Mouse (Mus musculus) intestine, embryonic 14.5 days (tissue): ENCODE data around the gene Nr2c2ap. TPM values are rescaled to one million over a fixed set of nuclear protein-coding genes. Genes with fewer than 3 reads are reported as not detected.

Source experiments
- ATAC-seq: fragments of 200-750 bp; cut with Nextera tagmentation; replicated peaks from 2 replicates; pipeline ENCODE4 v1.8.0; 2017; ENCODE audit warnings: low read depth, moderate number of reproducible peaks, moderate TSS enrichment, moderate library complexity; ENCODE audit not compliant: low FRiP score, low TSS enrichment
- DNase-seq: peaks from one replicate; pipeline ENCODE4 v3.0.0-alpha.2; 2018; ENCODE audit warnings: low spot score
- H3K27ac ChIP-seq: fragments of 300-500 bp; sonication (generic); 2 replicates; pipeline ENCODE4 v1.5.1; 2014; ENCODE audit warnings: low read depth, mild to moderate bottlenecking, control low read depth
- H3K27me3 ChIP-seq: fragments of 300-500 bp; sonication (generic); replicated peaks from 2 replicates; pipeline ENCODE4 v1.6.1; 2014; ENCODE audit warnings: low read length, control low read depth; ENCODE audit not compliant: control insufficient read depth, insufficient read depth
- H3K36me3 ChIP-seq: fragments of 300-500 bp; sonication (generic); 2 replicates; pipeline ENCODE4 v1.6.1; 2014; ENCODE audit warnings: low read length, control low read depth; ENCODE audit not compliant: control insufficient read depth, insufficient read depth
- H3K4me1 ChIP-seq: fragments of 300-500 bp; sonication (generic); replicated peaks from 2 replicates; pipeline ENCODE4 v1.6.1; 2014; ENCODE audit warnings: low read length, control low read depth, mixed read lengths; ENCODE audit not compliant: control insufficient read depth, insufficient read depth
- H3K4me2 ChIP-seq: fragments of 300-500 bp; sonication (generic); 2 replicates; pipeline ENCODE4 v1.6.1; 2014; ENCODE audit warnings: low read length
- H3K4me3 ChIP-seq: fragments of 300-500 bp; sonication (generic); 2 replicates; pipeline ENCODE4 v1.5.1; 2014; ENCODE audit warnings: low read depth, low read length, control low read depth, mixed read lengths
- H3K9ac ChIP-seq: fragments of 300-500 bp; sonication (generic); 2 replicates; pipeline ENCODE4 v1.6.1; 2014; ENCODE audit warnings: mild to moderate bottlenecking, low read length
- H3K9me3 ChIP-seq: fragments of 300-500 bp; sonication (generic); 2 replicates; pipeline ENCODE4 v1.6.1; 2016; ENCODE audit warnings: low read length, control low read depth; ENCODE audit not compliant: control insufficient read depth
- WGBS: fragments of 180-500 bp; shearing (Covaris S2); extraction: QIAGEN DNeasy Blood & Tissue Kit; methylation state at CpG from one replicate; pipeline ENCODE4 v1.1.7; 2014; 5-methylcytosine and 5-hydroxymethylcytosine counted together
- polyA plus RNA-seq: library from polyadenylated mRNA; unstranded; fragments of >200 nt; fragmentation: Nextera tagmentation; extraction: Ambion mirVana; gene quantifications from 2 replicates; pipeline ENCODE4 v1.2.1, GENCODE M21; 2014

Gene Nr2c2ap
- polyA plus RNA-seq, 1 experiment from 2014 or later, result 29.5 TPM

DNA sequence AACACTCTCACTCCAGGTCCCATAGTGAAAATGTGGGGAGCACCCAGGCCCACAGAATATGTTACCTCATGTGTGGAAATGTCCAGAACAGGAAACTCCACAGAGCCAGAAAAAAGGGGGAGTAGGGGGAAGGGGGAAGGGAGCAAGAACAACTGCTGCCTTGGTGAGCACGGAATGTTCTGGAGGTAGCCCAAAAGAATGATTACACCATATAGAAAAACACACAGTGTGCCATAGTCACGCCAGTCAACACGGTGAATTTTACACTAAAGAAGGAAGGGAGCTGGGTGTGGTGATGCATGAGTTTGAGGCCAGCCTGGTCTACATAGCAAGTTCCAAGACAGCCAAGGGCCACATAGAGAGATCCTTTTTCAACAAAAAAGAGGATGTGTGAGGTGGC, 32.2 kb downstream of the Nr2c2ap start:
- H3K4me1 ChIP-seq, result no peaks in the 10 kb centered on the region; the same call in 1 of the 2 replicates
- H3K4me3 ChIP-seq, result no peak overlapping the region
- peaks cover 12% of the 10 kb centered on the region for H3K27me3 ChIP-seq
- no peak overlapping the region for H3K4me2 ChIP-seq
- H3K9me3 ChIP-seq, result no peaks in the 10 kb centered on the region
- ATAC-seq, result no peak
- H3K27ac ChIP-seq, result no peak overlapping the region
- WGBS, result 84% methylated on average over 3 of the region's 3 CpGs
- DNase-seq, result no peak
- no peak overlapping the region for H3K9ac ChIP-seq
- H3K36me3 ChIP-seq, result no peaks in the 10 kb centered on the region

DNA sequence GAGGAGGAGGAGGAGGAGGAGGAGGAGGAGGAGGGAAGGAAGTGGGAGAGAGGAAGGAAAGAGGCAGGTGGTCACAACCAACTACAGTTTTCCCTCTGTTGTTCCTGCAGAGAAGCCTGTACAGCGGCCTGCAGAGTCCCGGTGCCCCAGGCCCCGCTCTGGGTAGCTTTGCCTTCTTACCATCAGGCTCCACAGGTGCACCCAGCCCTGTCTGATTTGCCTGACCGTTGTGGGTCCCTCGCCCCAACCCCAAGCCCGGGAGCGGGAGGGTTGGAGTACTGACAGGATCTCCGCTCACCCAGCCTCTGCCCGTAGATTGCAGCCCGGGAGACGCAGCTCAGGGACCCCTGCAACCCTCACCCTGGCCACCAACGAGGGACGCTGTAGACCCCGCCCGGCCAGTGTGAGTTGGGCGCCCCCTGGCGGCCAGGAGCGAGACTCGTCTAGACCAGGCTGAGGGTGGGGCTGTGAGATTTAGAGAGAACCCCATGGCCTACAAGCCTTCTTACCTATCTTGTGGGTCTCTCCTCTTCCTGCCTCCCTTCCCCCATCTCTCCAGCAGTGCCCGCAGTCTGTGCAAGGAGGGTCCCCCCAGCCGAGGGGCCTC, 35.5 kb downstream of the Nr2c2ap start:
- no peak overlapping the region for H3K27ac ChIP-seq
- no peaks in the 10 kb centered on the region for H3K36me3 ChIP-seq
- peak overlapping the region; percentile 45 for H3K4me2 ChIP-seq
- no peak overlapping the region for H3K9ac ChIP-seq
- no peaks in the 10 kb centered on the region for H3K9me3 ChIP-seq
- ATAC-seq (peak; percentile 77), DNase-seq (peak; percentile 89)
- 0 out of 2 replicates have a peak overlapping the region, but pooled peaks have one; percentile 8 for H3K4me3 ChIP-seq
- 2% methylated on average over 21 of the region's 21 CpGs for WGBS
- peaks cover 12% of the 10 kb centered on the region for H3K27me3 ChIP-seq
- H3K4me1 ChIP-seq, result peaks cover under 1% of the 10 kb centered on the region; the same call in 1 of the 2 replicates

DNA sequence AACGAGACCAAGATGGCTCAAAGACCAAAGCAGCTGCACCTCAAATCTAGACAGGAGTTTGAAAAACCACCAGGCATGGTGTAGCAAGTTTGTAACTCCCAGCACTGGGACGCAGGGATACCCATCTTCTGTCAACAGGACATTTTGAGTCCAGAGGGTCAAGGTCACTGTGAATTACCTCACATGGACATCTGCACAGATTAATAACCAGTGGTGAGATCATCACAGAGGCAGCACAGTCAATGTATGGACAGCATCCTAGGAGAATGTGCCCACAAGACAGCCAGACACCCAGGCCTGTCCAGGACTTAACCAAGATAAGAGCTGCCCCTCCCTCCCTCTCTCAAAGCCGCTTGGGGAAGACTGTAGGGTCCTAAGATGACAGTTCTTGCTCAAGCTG, 39.0 kb downstream of the Nr2c2ap start:
- 79% methylated on average over 3 of the region's 3 CpGs for WGBS
- no peak overlapping the region for H3K4me2 ChIP-seq
- no peak overlapping the region for H3K9ac ChIP-seq
- no peaks in the 10 kb centered on the region for H3K9me3 ChIP-seq
- peaks cover 11% of the 10 kb centered on the region for H3K27me3 ChIP-seq
- H3K27ac ChIP-seq, result no peak overlapping the region
- no peak for DNase-seq
- H3K36me3 ChIP-seq, result no peaks in the 10 kb centered on the region
- no peak for ATAC-seq
- peaks cover 11% of the 10 kb centered on the region for H3K4me1 ChIP-seq
- H3K4me3 ChIP-seq, result no peak overlapping the region

DNA sequence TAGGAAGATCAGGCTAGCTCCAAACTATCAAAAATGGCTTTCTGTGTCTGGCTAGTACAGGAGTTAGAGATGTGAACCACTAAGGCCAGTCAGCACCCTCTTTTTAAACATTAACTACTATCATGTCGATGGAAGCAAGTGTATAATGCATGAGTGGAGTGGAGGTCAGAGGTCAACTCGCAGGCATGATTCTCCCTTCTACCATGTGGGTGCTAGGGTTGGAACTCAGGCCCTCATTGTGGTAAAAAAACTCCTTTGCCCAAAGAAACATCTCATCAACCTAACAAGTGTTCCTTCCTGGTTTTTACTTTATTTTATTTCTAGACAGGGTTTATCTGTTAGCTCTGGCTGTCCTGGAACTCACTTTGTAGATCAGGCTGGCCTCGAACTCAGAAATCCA, 39.6 kb downstream of the Nr2c2ap start:
- no peak overlapping the region for H3K4me2 ChIP-seq
- no peaks in the 10 kb centered on the region for H3K36me3 ChIP-seq
- H3K4me1 ChIP-seq, result peaks cover 11% of the 10 kb centered on the region
- 73% methylated on average over 3 of the region's 3 CpGs for WGBS
- peaks cover 5% of the 10 kb centered on the region for H3K27me3 ChIP-seq
- H3K9ac ChIP-seq, result no peak overlapping the region
- no peaks in the 10 kb centered on the region for H3K9me3 ChIP-seq
- ATAC-seq (no peak), DNase-seq (no peak)
- H3K27ac ChIP-seq, result no peak overlapping the region
- no peak overlapping the region for H3K4me3 ChIP-seq

DNA sequence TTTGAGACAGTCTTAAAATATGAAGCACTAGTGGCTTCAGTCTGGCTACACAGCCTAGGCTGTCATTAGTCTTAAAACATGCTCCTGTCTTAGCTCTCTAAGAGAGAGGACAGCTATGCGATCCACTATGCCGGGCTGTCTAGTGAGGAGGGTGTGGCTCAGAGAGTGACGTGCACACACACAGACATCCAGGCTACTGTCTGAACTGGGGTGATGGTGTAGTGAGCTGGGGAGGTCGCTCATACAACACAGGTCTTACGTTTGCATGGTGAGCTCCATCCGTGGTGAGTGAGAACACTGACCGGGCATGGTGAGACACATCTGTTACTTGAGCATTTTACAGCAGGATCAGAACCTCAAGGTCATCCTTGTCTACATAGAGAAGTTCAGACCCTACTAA, 40.1 kb downstream of the Nr2c2ap start:
- no peaks in the 10 kb centered on the region for H3K36me3 ChIP-seq
- H3K9ac ChIP-seq, result no peak overlapping the region

DNA sequence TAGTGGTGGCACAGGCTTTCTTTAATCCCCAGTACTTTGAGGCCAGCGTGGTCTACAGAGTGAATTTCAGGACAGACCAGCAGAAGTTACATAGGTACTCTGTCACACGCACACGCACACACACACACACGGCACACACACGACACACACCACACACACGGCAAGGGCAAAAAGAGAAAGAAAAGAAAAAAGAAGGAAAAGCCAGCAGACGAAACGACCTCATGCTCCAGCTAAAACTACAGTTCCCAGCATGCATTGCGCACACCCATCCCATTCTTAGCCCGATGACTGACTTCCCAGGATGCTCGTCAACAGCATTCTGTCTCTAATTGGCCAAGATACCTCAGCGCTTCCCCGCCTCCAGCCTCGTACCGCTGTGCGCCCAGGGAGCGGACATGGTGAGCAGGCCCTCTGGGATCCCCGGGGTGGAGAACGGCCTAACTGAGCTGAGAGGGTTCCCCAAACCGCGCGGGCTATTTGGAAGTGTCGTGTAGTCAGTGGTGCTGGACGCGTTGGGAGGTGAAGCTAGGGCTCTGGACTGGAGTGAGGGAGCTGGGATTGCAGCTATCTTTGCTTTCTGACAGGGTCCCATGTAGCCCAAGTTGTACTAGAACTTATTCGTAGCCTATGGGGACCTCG, 41.0 kb downstream of the Nr2c2ap start, which contains the start of gene Tmem161a:
TSS of gene Tmem161a (plus strand) at position 314 of the 639 bp plus-strand sequence.
- peaks cover 11% of the 10 kb centered on the region for H3K4me1 ChIP-seq
- H3K27me3 ChIP-seq, result no peaks in the 10 kb centered on the region; the same call in 1 of the 2 replicates
- H3K4me2 ChIP-seq, result peak within 1 kb of the TSS; percentile 62
- H3K27ac ChIP-seq, result peak within 1 kb of the TSS; percentile 14; the same call in 1 of the 2 replicates
- ATAC-seq (peak; percentile 97), DNase-seq (peak; percentile 94)
- H3K4me3 ChIP-seq, result peak within 1 kb of the TSS; percentile 75
- peaks cover 7% of the 10 kb centered on the region; the same call in 1 of the 2 replicates for H3K36me3 ChIP-seq
- 2% methylated on average over 27 of the region's 27 CpGs for WGBS
- H3K9ac ChIP-seq, result peak within 1 kb of the TSS; percentile 77
- no peaks in the 10 kb centered on the region for H3K9me3 ChIP-seq

More for the DNA sequence above, 40.1 kb downstream of the Nr2c2ap start:
- DNase-seq (no peak), ATAC-seq (no peak; the same call in 1 of the 2 replicates)
- H3K27me3 ChIP-seq, result no peaks in the 10 kb centered on the region; the same call in none of the 2 replicates
- peak overlapping the region; percentile 9; the same call in 1 of the 2 replicates for H3K27ac ChIP-seq
- no peak overlapping the region for H3K4me3 ChIP-seq
- WGBS, result 88% methylated on average over 7 of the region's 7 CpGs
- H3K9me3 ChIP-seq, result no peaks in the 10 kb centered on the region
- H3K4me2 ChIP-seq, result peak overlapping the region; percentile 62
- peaks cover 11% of the 10 kb centered on the region for H3K4me1 ChIP-seq

DNA sequence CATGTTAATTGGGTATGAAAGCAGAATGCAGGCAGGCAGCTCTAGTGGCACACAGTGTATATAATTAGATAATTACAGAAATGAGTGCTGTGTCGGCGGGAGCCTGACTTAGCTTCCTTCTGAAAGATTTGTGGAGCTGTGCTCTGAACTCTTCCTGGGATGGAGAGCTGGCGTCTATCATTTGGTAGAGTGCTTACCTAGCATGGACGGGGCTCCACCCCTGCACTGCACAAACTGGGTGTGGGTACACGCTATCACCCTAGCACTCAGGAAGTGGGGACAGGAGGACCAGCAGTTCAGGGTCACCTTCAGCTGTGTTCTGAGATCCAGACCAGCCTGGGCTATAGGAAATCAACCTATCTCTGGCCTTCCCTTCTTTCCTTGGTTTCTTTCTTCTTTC, 42.2 kb downstream of the Nr2c2ap start:
- WGBS, result 82% methylated on average over 5 of the region's 5 CpGs
- Histone ChIP-seq H3K4me2 (peak overlapping the region; percentile 62), H3K9ac (no peak overlapping the region), H3K4me3 (peak overlapping the region; percentile 75; the same call in 1 of the 2 replicates), H3K27ac (no peak overlapping the region), H3K27me3 (no peaks in the 10 kb centered on the region), H3K9me3 (no peaks in the 10 kb centered on the region), H3K4me1 (peaks cover 11% of the 10 kb centered on the region), H3K36me3 (peaks cover 12% of the 10 kb centered on the region)
- DNase-seq (no peak), ATAC-seq (no peak)

DNA sequence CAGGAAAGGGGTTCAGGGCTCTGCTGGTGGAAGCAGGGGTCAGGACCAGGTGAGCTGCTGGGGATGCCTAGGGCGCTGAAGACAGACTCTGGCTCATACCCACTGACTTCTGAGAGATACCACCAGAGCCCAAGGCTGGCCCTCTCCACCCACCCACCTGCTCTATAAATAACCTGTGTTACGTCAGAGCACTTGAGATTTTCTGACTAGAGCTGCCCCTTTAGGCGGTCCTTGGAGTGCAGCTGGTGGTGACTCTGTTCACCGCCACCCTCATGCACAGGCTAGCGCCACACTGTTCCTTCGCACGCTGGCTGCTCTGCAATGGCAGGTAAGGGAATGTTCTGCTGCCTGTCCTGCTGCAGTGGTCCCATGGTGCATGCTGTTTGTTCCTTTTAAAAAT, 42.9 kb downstream of the Nr2c2ap start:
- H3K36me3 ChIP-seq, result peaks cover 12% of the 10 kb centered on the region
- no peak for ATAC-seq
- 86% methylated on average over 7 of the region's 7 CpGs for WGBS

More for the DNA sequence above, 42.9 kb downstream of the Nr2c2ap start:
- H3K4me1 ChIP-seq, result peaks cover 11% of the 10 kb centered on the region
- H3K4me2 ChIP-seq, result no peak overlapping the region
- no peak overlapping the region for H3K9ac ChIP-seq
- no peaks in the 10 kb centered on the region for H3K27me3 ChIP-seq
- H3K9me3 ChIP-seq, result no peaks in the 10 kb centered on the region
- H3K4me3 ChIP-seq, result no peak overlapping the region
- DNase-seq, result no peak
- no peak overlapping the region for H3K27ac ChIP-seq
